Mouse (Mus musculus) bone marrow macrophage, adult 2 months (primary cell): ENCODE results near the gene Myo3b.
"Not testable (repeated sequence)": the region's sequence is repeated elsewhere in the genome, so short reads cannot be mapped to it uniquely, and the experiment has no call there.

Experiments used
- CTCF ChIP-seq: IDR thresholded peaks from 2 replicates; pipeline ENCODE4 v1.5.1; 2012; ENCODE audit warnings: low read depth, mild to moderate bottlenecking, low read length, moderate library complexity
- POLR2A ChIP-seq: IDR thresholded peaks from 2 replicates; pipeline ENCODE4 v1.6.1; 2012; ENCODE audit warnings: mild to moderate bottlenecking, low read depth, low read length, borderline replicate concordance

GRCm38 (mm10) chr2:70234450-70234849, 195.5 kb downstream of the Myo3b start:
- TF ChIP-seq CTCF, POLR2A: not testable (repeated sequence)
